17 mouse cellular contexts compared by ENCODE assay signal in genomic region chr2:165786467-165786866, GRCm38 (mm10).
A peak's percentile ranks its signal among the peaks of the same experiment; 100 is the strongest.
DNase-seq lines count a peak whose midpoint lies in the region; ATAC-seq and TF ChIP-seq lines count a peak whose summit lies in the region.
"Had no signal": no experiment of that assay in that cellular context is flagged by ENCODE, and none has a peak within 500 bp of the region (broad histone marks: within the 10 kb centered on the region; RNA-seq: fewer than 3 reads in every experiment).

No protein-coding gene starts in this region.

- H3K9ac ChIP-seq in forebrain, embryonic 14.5 days (ENCODE audit: low read length) = no peak overlapping the region
- no peak overlapping the region for H3K9ac ChIP-seq in forebrain, embryonic 13.5 days
- no peak overlapping the region for H3K9ac ChIP-seq in CH12.LX (ENCODE audit: insufficient read depth, low read depth)
- H3K9ac ChIP-seq: heart, embryonic 12.5 days; liver, embryonic 15.5 days had no signal

- ATAC-seq in forebrain, embryonic 14.5 days = no peak
- no peak for ATAC-seq in forebrain, embryonic 13.5 days
- no peak for ATAC-seq in activated CD4-positive, CD25-positive, alpha-beta regulatory T cell, adult 4 months
- ATAC-seq: forebrain, embryonic 16.5 days had no signal

- TF ChIP-seq RAD21 in CH12.LX (IDR thresholded peaks at IDR 0.05; ENCODE audit: low read depth, low read length) = no peak; the same call in 1 of the 2 replicates

- DNase-seq in forebrain, embryonic 14.5 days (ENCODE audit: low spot score) = peak; percentile 50
- DNase-seq in left cerebral cortex, adult 2 months (ENCODE audit: extremely low spot score in 1 of 2, low spot score in 2 of 2) = no peak
- DNase-seq in left cerebral cortex, postnatal 25 days (ENCODE audit: low spot score in 2 of 2) = no peak
- DNase-seq in CH12.LX (ENCODE audit: extremely low read depth) = no peak
- DNase-seq in brain, embryonic 14.5 days (ENCODE audit: low read depth) = peak; percentile 40
- DNase-seq in spleen, postnatal 10 days (ENCODE audit: low spot score in 2 of 2) = no peak
- DNase-seq: adrenal gland, postnatal 14 days; cerebellum, postnatal 14 days; gastrocnemius, postnatal 14 days; kidney, adult 9 months; thymus, adult 18-20 months had no signal

- WGBS in forebrain, embryonic 14.5 days = 79% methylated on average over 1 of the region's 1 CpGs
- WGBS in forebrain, embryonic 13.5 days = 83% methylated on average over 1 of the region's 1 CpGs

- H3K4me2 ChIP-seq in forebrain, embryonic 14.5 days (ENCODE audit: low read length) = no peak overlapping the region
- H3K4me2 ChIP-seq in forebrain, embryonic 13.5 days = no peak overlapping the region
- no peak overlapping the region for H3K4me2 ChIP-seq in CH12.LX (ENCODE audit: insufficient read depth, low read depth, poor library complexity, severe bottlenecking)
- H3K4me2 ChIP-seq: heart, embryonic 12.5 days; liver, embryonic 15.5 days had no signal

- dilution Hi-C loops in CH12.LX (cut with MboI; ENCODE audit: extremely low pct_ligation_motif_present, extremely low pct_unique_long_range_greater_than_20kb, low sequenced_read_pairs) = no loop called here

- no peak for TF ChIP-seq POLR2A in CH12.LX (IDR thresholded peaks at IDR 0.05; ENCODE audit: low read depth, low read length)
- no peak for TF ChIP-seq POLR2A in brain, embryonic 14.5 days (IDR thresholded peaks at IDR 0.05; ENCODE audit: borderline replicate concordance, extremely low read depth, insufficient read depth, insufficient read length, poor library complexity, severe bottlenecking)

- H3K27ac ChIP-seq in forebrain, embryonic 14.5 days (ENCODE audit: low read depth, low read length) = no peak overlapping the region
- no peak overlapping the region for H3K27ac ChIP-seq in forebrain, embryonic 13.5 days
- H3K27ac ChIP-seq in left cerebral cortex, adult 2 months = no peak overlapping the region
- H3K27ac ChIP-seq in CH12.LX (ENCODE audit: insufficient read depth, low read depth) = no peak overlapping the region; the same call in 1 of the 2 replicates
- H3K27ac ChIP-seq: hindbrain, embryonic 10.5 days; liver, embryonic 15.5 days had no signal

- no peak overlapping the region for H3K4me3 ChIP-seq in forebrain, embryonic 14.5 days (ENCODE audit: low read depth, low read length)
- no peak overlapping the region for H3K4me3 ChIP-seq in forebrain, embryonic 13.5 days
- H3K4me3 ChIP-seq in left cerebral cortex, adult 2 months = no peak overlapping the region
- H3K4me3 ChIP-seq in CH12.LX (replicated peaks in 1 of 3; ENCODE audit: low read depth in 2 of 3, low read length in 2 of 3, poor library complexity in 1 of 3) = no peak overlapping the region
- H3K4me3 ChIP-seq: heart, embryonic 12.5 days; hindbrain, embryonic 10.5 days; liver, embryonic 15.5 days had no signal

- intact Hi-C loops in left cerebral cortex, adult 2 months (cut with DNase I) = loop anchor here (5.0 to 10.0 kb wide), 2 partner anchors 261 to 778 kb away; no protein-coding TSS in a partner anchor
- intact Hi-C loops in left cerebral cortex, postnatal 25 days (cut with DNase I) = loop anchor here (10.0 kb wide), 1 partner anchor 128 kb away; no protein-coding TSS in a partner anchor

- peaks cover 23% of the 10 kb centered on the region for H3K79me2 ChIP-seq in CH12.LX (replicated peaks; ENCODE audit: control insufficient read depth, extremely low read depth, insufficient read depth, poor library complexity, severe bottlenecking)

- in situ Hi-C loops in CH12.LX (cut with MboI; ENCODE audit: low pct_ligation_motif_present, low pct_unique_long_range_greater_than_20kb, low sequenced_read_pairs) = loop anchor here (25.0 kb wide), 1 partner anchor 251 kb away; no protein-coding TSS in a partner anchor

- H3K4me1 ChIP-seq in forebrain, embryonic 14.5 days (ENCODE audit: control insufficient read depth, insufficient read depth, low read length) = peaks cover 4% of the 10 kb centered on the region; the same call in 1 of the 2 replicates
- H3K4me1 ChIP-seq in forebrain, embryonic 13.5 days = peaks cover 26% of the 10 kb centered on the region
- peaks cover 38 to 69% of the 10 kb centered on the region in 2 experiments for H3K4me1 ChIP-seq in CH12.LX (ENCODE audit: control insufficient read depth in 1 of 2, insufficient read depth in 2 of 2)
- H3K4me1 ChIP-seq: liver, embryonic 15.5 days had no signal

- peaks cover 86% of the 10 kb centered on the region for H3K36me3 ChIP-seq in forebrain, embryonic 14.5 days (ENCODE audit: control insufficient read depth, insufficient read depth, low read length)
- H3K36me3 ChIP-seq in forebrain, embryonic 13.5 days (ENCODE audit: poor library complexity, severe bottlenecking) = peaks cover 92% of the 10 kb centered on the region
- peaks cover 81 to 97% of the 10 kb centered on the region in 2 experiments for H3K36me3 ChIP-seq in CH12.LX (replicated peaks in 1 of 2; ENCODE audit: control insufficient read depth in 1 of 2, insufficient read depth in 1 of 2, low read length in 1 of 2)

- H3K9me3 ChIP-seq in forebrain, embryonic 14.5 days (replicated peaks; ENCODE audit: control insufficient read depth, low read length) = no peaks in the 10 kb centered on the region
- H3K9me3 ChIP-seq in forebrain, embryonic 13.5 days (replicated peaks) = no peaks in the 10 kb centered on the region
- peaks cover 2% of the 10 kb centered on the region for H3K9me3 ChIP-seq in CH12.LX (replicated peaks; ENCODE audit: low read length)
- H3K9me3 ChIP-seq: heart, embryonic 12.5 days; hindbrain, embryonic 10.5 days; liver, embryonic 15.5 days had no signal

- no peaks in the 10 kb centered on the region for H3K27me3 ChIP-seq in forebrain, embryonic 14.5 days (replicated peaks; ENCODE audit: control insufficient read depth, insufficient read depth, low read length)
- no peaks in the 10 kb centered on the region for H3K27me3 ChIP-seq in forebrain, embryonic 13.5 days
- no peaks in the 10 kb centered on the region for H3K27me3 ChIP-seq in CH12.LX (replicated peaks)
- H3K27me3 ChIP-seq: heart, embryonic 12.5 days; liver, embryonic 15.5 days had no signal

- peak; percentile 67 for TF ChIP-seq CTCF in left cerebral cortex, adult 2 months (IDR thresholded peaks at IDR 0.05)
- TF ChIP-seq CTCF in CH12.LX (conservative IDR thresholded peaks at IDR 0.05 in 1 of 2, IDR thresholded peaks at IDR 0.05 in 1 of 2; ENCODE audit: low read depth in 2 of 2, low read length in 2 of 2) = peak; percentile 25 to 46; a peak in 3 of 4 replicates
- no peak for TF ChIP-seq CTCF in brain, embryonic 14.5 days (IDR thresholded peaks at IDR 0.05; ENCODE audit: borderline replicate concordance, extremely low read depth, insufficient read depth, insufficient read length)

- no peak for TF ChIP-seq EP300 in CH12.LX (IDR thresholded peaks at IDR 0.05; ENCODE audit: low read length)

TF ChIP-seq in CH12.LX, 34 proteins besides CTCF, POLR2A, EP300 and RAD21:
- no peak for TF ChIP-seq BHLHE40 (IDR thresholded peaks at IDR 0.05; ENCODE audit: low read depth, low read length)
- TF ChIP-seq HCFC1 (IDR thresholded peaks at IDR 0.05; ENCODE audit: low read depth, low read length) = no peak

Comparison
In these comparisons a context has a peak if more than half of its experiments do, and no peak if none do; other contexts are left out.
1. DNase-seq: peak in forebrain, embryonic 14.5 days (single experiment) and brain, embryonic 14.5 days (single experiment); none in left cerebral cortex, adult 2 months (0 of 2), left cerebral cortex, postnatal 25 days (0 of 2), CH12.LX (single experiment) and spleen, postnatal 10 days (0 of 2).